In the genomic region with DNA sequence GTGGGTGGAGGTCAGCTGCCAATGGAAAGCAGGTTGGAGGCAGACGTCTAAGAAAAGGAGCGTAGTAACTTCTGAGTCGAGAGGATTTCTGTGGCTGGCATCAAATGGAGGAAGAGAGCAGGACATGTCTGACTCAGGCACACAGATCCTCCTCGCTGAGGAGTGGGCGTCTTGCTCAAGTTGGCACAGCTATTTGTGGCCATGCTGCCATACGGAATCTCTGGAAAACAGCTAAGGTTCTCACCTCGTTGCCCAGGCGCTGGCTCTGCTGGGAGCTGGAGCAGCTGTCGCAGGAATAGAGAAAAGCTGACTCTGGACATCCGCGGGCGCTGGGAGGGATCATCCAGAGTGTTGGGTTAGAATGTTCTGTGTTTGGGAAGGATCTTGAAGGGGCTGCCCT, we compare ENCODE assay signal across 20 mouse cellular contexts.
A peak's percentile ranks its signal among the peaks of the same experiment; 100 is the strongest.
DNase-seq lines count a peak whose midpoint lies in the region; ATAC-seq and TF ChIP-seq lines count a peak whose summit lies in the region.
"Had no signal": no experiment of that assay in that cellular context is flagged by ENCODE, and none has a peak within 500 bp of the region (broad histone marks: within the 10 kb centered on the region; RNA-seq: fewer than 3 reads in every experiment).

No protein-coding gene starts in this region.

- H3K27me3 ChIP-seq in hindbrain, postnatal 0 days (ENCODE audit: insufficient read depth, low read length): no peaks in the 10 kb centered on the region
- no peaks in the 10 kb centered on the region for H3K27me3 ChIP-seq in hindbrain, embryonic 11.5 days (ENCODE audit: control insufficient read depth, insufficient read depth, low read length)
- H3K27me3 ChIP-seq in limb, embryonic 10.5 days (ENCODE audit: low read depth, poor library complexity, severe bottlenecking): no peaks in the 10 kb centered on the region
- no peaks in the 10 kb centered on the region for H3K27me3 ChIP-seq in lung, postnatal 0 days (replicated peaks; ENCODE audit: insufficient read depth, low read length)
- H3K27me3 ChIP-seq: embryonic facial prominence, embryonic 12.5 days; forebrain, embryonic 13.5 days; stomach, embryonic 15.5 days had no signal

- WGBS in hindbrain, postnatal 0 days: 54% methylated on average over 12 of the region's 12 CpGs
- WGBS in hindbrain, embryonic 11.5 days: 75% methylated on average over 12 of the region's 12 CpGs
- WGBS in limb, embryonic 10.5 days: 86% methylated on average over 12 of the region's 12 CpGs
- 71% methylated on average over 12 of the region's 12 CpGs for WGBS in lung, postnatal 0 days

- ATAC-seq in hindbrain, postnatal 0 days: peak; percentile 34; the same call in 1 of the 2 replicates
- ATAC-seq in hindbrain, embryonic 11.5 days (ENCODE audit: low FRiP score): no peak
- ATAC-seq in lung, postnatal 0 days: no peak
- ATAC-seq: forebrain, embryonic 13.5 days; liver, postnatal 0 days had no signal

- no peak overlapping the region for H3K4me3 ChIP-seq in hindbrain, postnatal 0 days (ENCODE audit: low read length)
- no peak overlapping the region for H3K4me3 ChIP-seq in hindbrain, embryonic 11.5 days (ENCODE audit: low read depth, low read length)
- no peak overlapping the region for H3K4me3 ChIP-seq in limb, embryonic 10.5 days
- H3K4me3 ChIP-seq in lung, postnatal 0 days (ENCODE audit: low read depth, low read length): no peak overlapping the region
- H3K4me3 ChIP-seq: embryonic facial prominence, embryonic 12.5 days; forebrain, embryonic 13.5 days; hindbrain, embryonic 10.5 days; megakaryocyte, embryonic 14.5 days; stomach, embryonic 15.5 days had no signal

- no peak for TF ChIP-seq CTCF in hindbrain, postnatal 0 days (IDR thresholded peaks at IDR 0.05; ENCODE audit: low read depth)
- TF ChIP-seq CTCF in lung, postnatal 0 days (IDR thresholded peaks at IDR 0.05): no peak

- no peak overlapping the region for H3K4me2 ChIP-seq in hindbrain, postnatal 0 days (ENCODE audit: low read depth, low read length)
- no peak overlapping the region for H3K4me2 ChIP-seq in hindbrain, embryonic 11.5 days (replicated peaks; ENCODE audit: low read depth, low read length)
- H3K4me2 ChIP-seq in lung, postnatal 0 days (replicated peaks; ENCODE audit: low read depth, low read length): no peak overlapping the region
- H3K4me2 ChIP-seq: embryonic facial prominence, embryonic 12.5 days; forebrain, embryonic 13.5 days; stomach, embryonic 15.5 days had no signal

- TF ChIP-seq EP300 in lung, postnatal 0 days (IDR thresholded peaks at IDR 0.05): no peak

- H3K27ac ChIP-seq in hindbrain, postnatal 0 days: no peak overlapping the region
- no peak overlapping the region for H3K27ac ChIP-seq in hindbrain, embryonic 11.5 days (ENCODE audit: low read depth, low read length)
- peak overlapping the region; percentile 44; the same call in 1 of the 2 replicates for H3K27ac ChIP-seq in limb, embryonic 10.5 days
- H3K27ac ChIP-seq in lung, postnatal 0 days (ENCODE audit: low read length): no peak overlapping the region
- H3K27ac ChIP-seq: embryonic facial prominence, embryonic 12.5 days; forebrain, embryonic 13.5 days; hindbrain, embryonic 10.5 days; stomach, embryonic 15.5 days had no signal

- peaks cover 4% of the 10 kb centered on the region; the same call in 1 of the 2 replicates for H3K4me1 ChIP-seq in hindbrain, postnatal 0 days (ENCODE audit: insufficient read depth, low read length)
- H3K4me1 ChIP-seq in hindbrain, embryonic 11.5 days (replicated peaks; ENCODE audit: control insufficient read depth, insufficient read depth, low read length): no peaks in the 10 kb centered on the region
- peaks cover 41% of the 10 kb centered on the region for H3K4me1 ChIP-seq in limb, embryonic 10.5 days
- no peaks in the 10 kb centered on the region for H3K4me1 ChIP-seq in lung, postnatal 0 days (ENCODE audit: insufficient read depth, low read depth, low read length)
- H3K4me1 ChIP-seq: embryonic facial prominence, embryonic 12.5 days; megakaryocyte, embryonic 14.5 days; stomach, embryonic 15.5 days had no signal

- H3K9me3 ChIP-seq in hindbrain, postnatal 0 days (ENCODE audit: low read length): no peaks in the 10 kb centered on the region
- H3K9me3 ChIP-seq in hindbrain, embryonic 11.5 days (ENCODE audit: control insufficient read depth, low read length): no peaks in the 10 kb centered on the region
- no peaks in the 10 kb centered on the region for H3K9me3 ChIP-seq in limb, embryonic 10.5 days (replicated peaks)
- no peaks in the 10 kb centered on the region for H3K9me3 ChIP-seq in lung, postnatal 0 days (ENCODE audit: low read length)
- H3K9me3 ChIP-seq: embryonic facial prominence, embryonic 12.5 days; forebrain, embryonic 13.5 days; G1E; hindbrain, embryonic 10.5 days; megakaryocyte, embryonic 14.5 days; stomach, embryonic 15.5 days had no signal

- no peaks in the 10 kb centered on the region for H3K36me3 ChIP-seq in hindbrain, postnatal 0 days (ENCODE audit: insufficient read depth, low read length)
- H3K36me3 ChIP-seq in hindbrain, embryonic 11.5 days (ENCODE audit: control insufficient read depth, insufficient read depth, low read length): no peaks in the 10 kb centered on the region
- no peaks in the 10 kb centered on the region for H3K36me3 ChIP-seq in limb, embryonic 10.5 days
- no peaks in the 10 kb centered on the region for H3K36me3 ChIP-seq in lung, postnatal 0 days (ENCODE audit: insufficient read depth, low read length)
- H3K36me3 ChIP-seq: embryonic facial prominence, embryonic 12.5 days; G1E; hindbrain, embryonic 10.5 days; stomach, embryonic 15.5 days had no signal

- peak; percentile 57 for DNase-seq in hindbrain, postnatal 0 days (ENCODE audit: low spot score)
- DNase-seq in hindbrain, embryonic 11.5 days (ENCODE audit: low spot score): no peak
- DNase-seq in brain, adult 2 months (ENCODE audit: low read depth, low spot score): peak; percentile 91
- peak; percentile 50 for DNase-seq in layer of hippocampus, adult 9-11 months
- no peak for DNase-seq in limb, embryonic 10.5 days (ENCODE audit: low spot score)
- no peak for DNase-seq in heart, postnatal 4 days
- DNase-seq in spleen, postnatal 10 days (ENCODE audit: low spot score in 2 of 2): no peak
- no peak for DNase-seq in lung, postnatal 0 days (ENCODE audit: low spot score)
- DNase-seq: B cell, adult 2 months; cerebellum, adult 2 months; heart, adult 18-20 months; kidney, adult 2 months; liver, postnatal 0 days; retina, postnatal 1 day had no signal

- H3K9ac ChIP-seq in hindbrain, postnatal 0 days (replicated peaks; ENCODE audit: low read length): no peak overlapping the region
- H3K9ac ChIP-seq in hindbrain, embryonic 11.5 days (ENCODE audit: low read depth, low read length): no peak overlapping the region
- no peak overlapping the region for H3K9ac ChIP-seq in lung, postnatal 0 days (replicated peaks; ENCODE audit: low read depth)
- H3K9ac ChIP-seq: embryonic facial prominence, embryonic 12.5 days; forebrain, embryonic 13.5 days; liver, postnatal 0 days; stomach, embryonic 15.5 days had no signal

Comparison
In these comparisons a context has a peak if more than half of its experiments do, and no peak if none do; other contexts are left out.
1. DNase-seq: peak in hindbrain, postnatal 0 days (single experiment), brain, adult 2 months (single experiment) and layer of hippocampus, adult 9-11 months (single experiment); none in hindbrain, embryonic 11.5 days (single experiment), limb, embryonic 10.5 days (single experiment), heart, postnatal 4 days (single experiment), spleen, postnatal 10 days (0 of 2) and lung, postnatal 0 days (single experiment).